Mouse (Mus musculus) heart, postnatal 0 days (tissue): ENCODE measurements around the gene Taar3. TPM values are rescaled to one million over a fixed set of nuclear protein-coding genes. Genes with fewer than 3 reads are reported as not detected.

Experiments
- ATAC-seq: fragments of 200-750 bp; cut with Nextera tagmentation; 2 replicates; pipeline ENCODE4 v1.8.0; 2017; ENCODE audit warnings: low read depth, moderate number of reproducible peaks, moderate library complexity; ENCODE audit not compliant: insufficient read depth
- DNase-seq: peaks from one replicate; pipeline ENCODE4 v3.0.0-alpha.2; 2016; ENCODE audit warnings: low spot score
- H3K27ac ChIP-seq: fragments of 300-500 bp; sonication (generic); 2 replicates; pipeline ENCODE4 v1.5.1; 2014; ENCODE audit warnings: low read depth, mild to moderate bottlenecking
- H3K27me3 ChIP-seq: fragments of 300-500 bp; sonication (generic); 2 replicates; pipeline ENCODE4 v1.6.1; 2014; ENCODE audit warnings: low read length, mixed read lengths; ENCODE audit not compliant: control insufficient read depth, insufficient read depth
- H3K36me3 ChIP-seq: fragments of 300-500 bp; sonication (generic); replicated peaks from 2 replicates; pipeline ENCODE4 v1.6.1; 2014; ENCODE audit warnings: low read length, mixed read lengths; ENCODE audit not compliant: control insufficient read depth, insufficient read depth
- H3K4me1 ChIP-seq: fragments of 300-500 bp; sonication (generic); 2 replicates; pipeline ENCODE4 v1.6.1; 2014; ENCODE audit warnings: antibody characterized with exemption; ENCODE audit not compliant: control insufficient read depth, insufficient read depth
- H3K4me2 ChIP-seq: fragments of 300-500 bp; sonication (generic); 2 replicates; pipeline ENCODE4 v1.6.1; 2014; ENCODE audit warnings: low read depth, mild to moderate bottlenecking, low read length, moderate library complexity
- H3K4me3 ChIP-seq: fragments of 300-500 bp; sonication (generic); 2 replicates; pipeline ENCODE4 v1.5.1; 2014; ENCODE audit warnings: low read depth, low read length
- H3K9ac ChIP-seq: fragments of 300-500 bp; sonication (generic); replicated peaks from 2 replicates; pipeline ENCODE4 v1.6.1; 2014; ENCODE audit warnings: low read depth, low read length, mixed read lengths
- H3K9me3 ChIP-seq: fragments of 300-500 bp; sonication (generic); replicated peaks from 2 replicates; pipeline ENCODE4 v1.6.1; 2016; ENCODE audit warnings: low read length; ENCODE audit not compliant: control insufficient read depth
- CTCF ChIP-seq: IDR thresholded peaks from 2 replicates; pipeline ENCODE4 v1.5.1; 2016; ENCODE audit warnings: antibody characterized with exemption, control low read depth, low read depth
- EP300 ChIP-seq: IDR thresholded peaks from 2 replicates; pipeline ENCODE4 v1.6.1; 2016; ENCODE audit warnings: antibody characterized with exemption, low read depth
- WGBS: fragments of 180-500 bp; shearing (Covaris S2); extraction: QIAGEN DNeasy Blood & Tissue Kit; methylation state at CpG from one replicate; pipeline ENCODE4 v1.1.7; 2014; 5-methylcytosine and 5-hydroxymethylcytosine counted together
- polyA plus RNA-seq: library from polyadenylated mRNA; unstranded; fragments of >200 nt; fragmentation: Nextera tagmentation; extraction: Ambion mirVana; gene quantifications from 2 replicates; pipeline ENCODE4 v1.2.1, GENCODE M21; 2015
- total RNA-seq: library from RNA; depleted of rRNA; stranded (reverse); fragments of >200 nt; gene quantifications from 2 replicates; pipeline ENCODE4 v1.2.3, GENCODE M21; 2014; ENCODE audit warnings: low replicate concordance

The Taar3 gene
- total and polyA plus RNA-seq, 2 experiments from 2014 or later: not detected

DNA sequence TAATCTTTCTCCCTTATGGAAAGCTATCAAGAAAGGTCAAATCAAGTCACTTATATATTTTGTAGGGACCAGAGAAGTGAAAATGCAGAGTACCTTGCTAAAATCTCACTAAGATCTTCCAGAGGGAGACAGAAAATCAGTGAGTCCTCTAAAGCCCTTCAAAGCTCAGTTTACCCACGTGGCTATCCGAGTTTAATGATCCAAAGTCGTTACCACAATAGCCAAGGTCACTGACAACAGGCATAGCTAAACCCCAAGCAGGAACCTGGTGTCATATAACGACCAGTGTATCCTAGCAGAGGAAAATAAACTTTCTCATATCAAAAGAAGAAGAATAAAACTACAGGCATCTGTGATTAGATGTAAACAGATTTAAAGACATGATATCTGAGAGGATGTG lies 11.7 kb upstream of the Taar3 start:
- H3K4me1 ChIP-seq: no peaks in the 10 kb centered on the region
- ATAC-seq (no peak), DNase-seq (no peak)
- no peak overlapping the region for H3K9ac ChIP-seq
- H3K9me3 ChIP-seq: no peaks in the 10 kb centered on the region
- no peak overlapping the region for H3K27ac ChIP-seq
- 27% methylated on average over 4 of the region's 4 CpGs for WGBS
- H3K36me3 ChIP-seq: no peaks in the 10 kb centered on the region
- TF ChIP-seq CTCF (no peak), EP300 (no peak)
- no peak overlapping the region for H3K4me2 ChIP-seq
- no peak overlapping the region for H3K4me3 ChIP-seq
- H3K27me3 ChIP-seq: no peaks in the 10 kb centered on the region

DNA sequence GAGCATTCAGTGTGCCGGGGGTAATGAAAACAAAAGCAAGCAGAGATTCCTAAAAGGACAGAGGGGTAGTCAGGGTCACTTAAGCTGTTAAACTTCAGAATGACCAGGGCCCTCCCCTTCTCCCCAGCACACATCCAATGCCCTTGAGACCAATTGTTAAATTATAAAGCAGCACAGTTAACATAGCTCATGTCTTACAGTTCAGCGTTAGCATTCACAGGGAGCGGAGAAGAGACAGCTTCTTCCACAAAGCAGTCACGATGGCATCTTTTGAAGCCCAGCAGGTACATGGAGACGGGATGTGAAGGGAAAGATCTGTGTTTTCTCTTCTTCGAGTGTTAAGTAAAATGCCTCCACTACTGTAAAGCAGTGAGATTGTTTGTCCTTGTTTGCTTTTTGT lies 11.0 kb upstream of the Taar3 start, which contains the start of gene Taar2:
Taar2 (plus strand) TSS at position 261 of the 400 bp plus-strand sequence.
- 53% methylated on average over 6 of the region's 6 CpGs for WGBS

DNA sequence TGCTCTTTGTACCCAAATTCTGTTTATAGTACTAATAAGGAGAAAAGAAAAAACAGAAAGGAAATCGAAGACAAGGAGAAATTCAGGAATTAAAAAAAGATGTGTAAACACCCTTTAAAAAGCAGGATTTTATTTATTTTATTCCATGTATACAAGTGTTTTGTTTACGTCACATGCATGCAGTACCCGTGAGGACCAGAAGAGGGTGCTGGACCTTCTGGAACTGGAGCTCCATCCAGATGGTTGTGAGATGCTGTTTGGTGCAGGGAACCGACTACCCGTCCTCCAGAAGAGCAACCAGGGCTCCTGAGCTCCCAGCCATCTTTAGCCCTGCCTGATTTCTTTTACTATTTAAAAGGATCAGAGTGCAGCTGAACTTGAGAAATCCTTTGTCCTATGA lies 6.9 kb upstream of the Taar3 start:
- ATAC-seq: no peak
- Histone ChIP-seq H3K9ac (no peak overlapping the region), H3K27me3 (no peaks in the 10 kb centered on the region), H3K4me1 (no peaks in the 10 kb centered on the region), H3K27ac (no peak overlapping the region), H3K4me3 (no peak overlapping the region), H3K4me2 (no peak overlapping the region), H3K36me3 (no peaks in the 10 kb centered on the region), H3K9me3 (no peaks in the 10 kb centered on the region)
- DNase-seq: no peak
- WGBS: 72% methylated on average over 5 of the region's 5 CpGs
- no peak for TF ChIP-seq EP300
- TF ChIP-seq CTCF: no peak

More for the DNA sequence above, 11.0 kb upstream of the Taar3 start, which contains the start of gene Taar2:
- DNase-seq: no peak
- TF ChIP-seq EP300: no peak
- no peak for TF ChIP-seq CTCF
- no peak within 1 kb of the TSS for H3K4me2 ChIP-seq
- H3K4me1 ChIP-seq: no peaks in the 10 kb centered on the region
- no peak within 1 kb of the TSS for H3K4me3 ChIP-seq
- ATAC-seq: no peak
- H3K9ac ChIP-seq: no peak within 1 kb of the TSS
- H3K27me3 ChIP-seq: no peaks in the 10 kb centered on the region
- H3K36me3 ChIP-seq: no peaks in the 10 kb centered on the region
- H3K27ac ChIP-seq: no peak within 1 kb of the TSS
- H3K9me3 ChIP-seq: no peaks in the 10 kb centered on the region

DNA sequence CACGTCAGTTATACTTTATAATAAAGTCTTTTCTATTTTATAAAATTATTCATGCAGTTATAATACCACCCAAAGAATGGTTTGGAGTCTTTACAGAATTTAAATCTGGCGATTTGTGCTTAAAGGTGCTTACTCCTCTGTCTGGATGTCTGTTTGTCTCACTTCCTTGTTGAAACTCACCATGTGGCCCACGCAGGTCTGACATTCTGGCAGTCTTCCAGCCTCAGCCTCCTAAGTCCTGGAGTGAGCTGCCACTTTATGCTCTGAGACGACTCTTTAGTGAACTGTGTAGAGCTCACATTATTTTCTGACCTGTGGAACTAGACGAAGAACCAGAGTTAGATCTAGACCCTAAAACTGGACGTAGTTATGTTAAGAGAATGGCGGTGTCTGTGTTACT lies 1.3 kb upstream of the Taar3 start:
- Histone ChIP-seq H3K4me1 (no peaks in the 10 kb centered on the region), H3K27ac (no peak overlapping the region), H3K9ac (no peak overlapping the region), H3K36me3 (no peaks in the 10 kb centered on the region), H3K4me3 (no peak overlapping the region), H3K4me2 (no peak overlapping the region), H3K9me3 (no peaks in the 10 kb centered on the region), H3K27me3 (no peaks in the 10 kb centered on the region)
- TF ChIP-seq EP300 (no peak), CTCF (no peak)
- ATAC-seq: no peak
- WGBS: 36% methylated on average over 7 of the region's 7 CpGs
- no peak for DNase-seq

DNA sequence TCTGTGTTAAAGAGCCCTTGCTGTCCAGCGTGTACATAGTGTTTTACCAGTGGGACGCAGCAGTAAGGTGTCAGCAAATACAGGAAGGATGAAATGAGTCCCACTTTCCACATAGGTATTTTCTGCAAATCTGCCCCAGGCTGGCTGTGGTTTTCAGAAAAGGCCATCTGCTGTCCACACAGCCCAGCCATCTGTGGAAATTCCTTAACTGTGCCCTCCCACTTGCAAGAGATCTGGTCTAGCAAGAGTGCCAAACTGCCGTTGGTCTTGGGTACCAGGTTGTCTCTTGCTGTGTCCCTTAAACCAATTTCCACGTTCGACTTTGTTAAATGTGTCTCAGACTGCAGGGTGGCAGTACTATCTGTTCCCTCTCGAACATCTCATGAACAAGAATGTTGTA lies 2.4 kb downstream of the Taar3 start:
- H3K9ac ChIP-seq: no peak overlapping the region
- DNase-seq: no peak
- no peaks in the 10 kb centered on the region for H3K27me3 ChIP-seq
- H3K4me3 ChIP-seq: no peak overlapping the region
- no peaks in the 10 kb centered on the region for H3K9me3 ChIP-seq
- H3K36me3 ChIP-seq: no peaks in the 10 kb centered on the region
- 71% methylated on average over 6 of the region's 6 CpGs for WGBS
- ATAC-seq: no peak
- H3K4me2 ChIP-seq: no peak overlapping the region
- no peaks in the 10 kb centered on the region for H3K4me1 ChIP-seq
- no peak for TF ChIP-seq EP300
- no peak for TF ChIP-seq CTCF
- H3K27ac ChIP-seq: no peak overlapping the region

DNA sequence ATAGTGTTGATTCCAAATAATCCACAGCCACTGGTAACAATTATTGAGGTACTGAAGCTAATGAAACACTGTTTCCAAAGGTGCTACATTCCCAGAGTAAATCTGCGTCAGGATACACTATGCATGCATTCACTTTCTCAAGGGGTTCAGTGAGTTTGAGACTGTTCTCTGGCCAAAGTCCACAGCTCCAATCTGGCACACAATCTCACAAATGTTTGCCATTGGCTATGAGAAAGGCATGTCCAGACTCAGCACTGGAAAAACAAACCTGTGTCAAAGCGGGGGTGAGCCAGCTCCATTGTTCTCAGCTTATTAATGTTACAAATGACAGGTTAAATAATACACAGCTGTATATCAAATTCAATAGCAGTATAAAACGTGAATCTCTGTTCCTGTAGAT lies 9.7 kb downstream of the Taar3 start:
- TF ChIP-seq EP300: no peak
- no peak for TF ChIP-seq CTCF
- ATAC-seq: no peak
- Histone ChIP-seq H3K36me3 (no peaks in the 10 kb centered on the region), H3K27ac (no peak overlapping the region), H3K9me3 (no peaks in the 10 kb centered on the region), H3K4me3 (no peak overlapping the region), H3K9ac (no peak overlapping the region), H3K4me2 (no peak overlapping the region), H3K4me1 (no peaks in the 10 kb centered on the region), H3K27me3 (no peaks in the 10 kb centered on the region)
- WGBS: 52% methylated on average over 3 of the region's 3 CpGs
- no peak for DNase-seq
